Mouse (Mus musculus) spleen, adult 2 months (tissue): ENCODE data around the gene Atraid.

Experiments used
- CTCF ChIP-seq: fragments of 200-500 bp; IDR thresholded peaks from 2 replicates; pipeline ENCODE4 v1.5.1; 2011; ENCODE audit warnings: mild to moderate bottlenecking, inconsistent platforms; ENCODE audit not compliant: insufficient read depth, insufficient read length, insufficient replicate concordance; ENCODE audit errors: extremely low read depth
- POLR2A ChIP-seq: fragments of 200-500 bp; IDR thresholded peaks from 2 replicates; pipeline ENCODE4 v1.6.1; 2011; ENCODE audit warnings: low read depth, low read length, inconsistent platforms

DNA sequence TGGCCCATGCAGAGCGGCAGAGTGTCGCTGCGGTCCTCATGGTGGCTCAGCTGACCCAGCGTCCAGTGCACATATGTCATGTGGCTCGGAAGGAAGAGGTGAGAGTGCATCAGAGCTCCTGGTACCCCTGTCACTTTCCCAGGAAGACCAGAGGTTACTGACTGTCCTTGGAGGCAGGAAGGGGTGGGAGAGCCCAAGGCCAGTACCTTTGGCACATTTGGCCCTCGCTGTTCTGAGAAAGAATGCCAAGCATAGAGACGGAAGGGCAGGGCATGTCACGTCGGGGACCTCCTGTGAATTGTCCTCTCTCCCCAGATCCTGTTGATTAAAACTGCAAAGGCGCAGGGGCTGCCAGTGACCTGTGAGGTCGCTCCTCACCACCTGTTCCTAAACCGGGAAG lies 25.1 kb downstream of the Atraid start:
- TF ChIP-seq POLR2A = no peak
- no peak for TF ChIP-seq CTCF
